Mouse (Mus musculus): ENCODE results near the gene Tvp23b. TPM values are rescaled to one million over a fixed set of nuclear protein-coding genes. Genes with fewer than 3 reads are reported as not detected.

Tvp23b gene
- total and polyA plus RNA-seq, 3 experiments, result 24.3 to 40.0 TPM; not detected in 1

- no peak overlapping the region for H3K4me3 ChIP-seq (ENCODE audit: control insufficient read depth in 1 of 2, insufficient read depth in 1 of 2, low read depth in 2 of 2, low read length in 2 of 2)
- DNase-seq (ENCODE audit: low read depth, low spot score), result no peak
- H3K27ac ChIP-seq (ENCODE audit: control insufficient read depth, low read depth, low read length), result no peak overlapping the region
- H3K9ac ChIP-seq (ENCODE audit: control insufficient read depth, low read depth, low read length, poor library complexity, severe bottlenecking), result no peak overlapping the region
- H3K79me2 ChIP-seq (ENCODE audit: control insufficient read depth, insufficient read depth, low read length, poor library complexity), result no peaks in the 10 kb centered on the region
- no peak for TF ChIP-seq POLR2AphosphoS5 (IDR thresholded peaks at IDR 0.05; ENCODE audit: borderline replicate concordance, low read depth, low read length)
- TF ChIP-seq MAX (IDR thresholded peaks at IDR 0.05; ENCODE audit: low read length), result no peak
- no peak for TF ChIP-seq KAT2A (conservative IDR thresholded peaks at IDR 0.05; ENCODE audit: low read depth, low read length)
- no peak for TF ChIP-seq ETS1 (IDR thresholded peaks at IDR 0.05; ENCODE audit: low read depth, low read length)
- TF ChIP-seq ZMIZ1 (IDR thresholded peaks at IDR 0.05; ENCODE audit: low read depth, low read length), result no peak
- TF ChIP-seq CTCF (IDR thresholded peaks at IDR 0.05 in 2 of 3, conservative IDR thresholded peaks at IDR 0.05 in 1 of 3; ENCODE audit: control insufficient read depth in 1 of 3, insufficient read depth in 1 of 3, low read depth in 2 of 3, low read length in 3 of 3, poor library complexity in 1 of 3, severe bottlenecking in 1 of 3), result no peak
- TF ChIP-seq MYC (IDR thresholded peaks at IDR 0.05; ENCODE audit: low read depth, low read length), result no peak
- TF ChIP-seq ZC3H11A (IDR thresholded peaks at IDR 0.05; ENCODE audit: low read depth, low read length), result no peak
- TF ChIP-seq POLR2AphosphoS2 (IDR thresholded peaks at IDR 0.05; ENCODE audit: low read length), result no peak
- TF ChIP-seq USF1 (IDR thresholded peaks at IDR 0.05; ENCODE audit: low read depth, low read length), result no peak
- H3K36me3 ChIP-seq (ENCODE audit: control insufficient read depth in 1 of 2, insufficient read depth in 2 of 2, low read length in 2 of 2), result no peaks in the 10 kb centered on the region
- no peaks in the 10 kb centered on the region for H3K9me3 ChIP-seq (replicated peaks; ENCODE audit: insufficient read depth, low read length)
- peaks cover 7 to 8% of the 10 kb centered on the region in 2 experiments for H3K27me3 ChIP-seq (ENCODE audit: control insufficient read depth in 1 of 2, insufficient read depth in 2 of 2, low read length in 2 of 2)
- H3K4me1 ChIP-seq (ENCODE audit: control insufficient read depth in 1 of 2, insufficient read depth in 2 of 2, low read length in 2 of 2), result no peaks in the 10 kb centered on the region
These were observed 25.9 kb upstream of the Tvp23b start for GRCm38 (mm10) chr11:62853334-62853733.

GRCm38 (mm10) chr11:62865562-62865961 is 13.7 kb upstream of the Tvp23b start:
- TF ChIP-seq EP300 (IDR thresholded peaks at IDR 0.05; ENCODE audit: low read depth in 1 of 2, low read length in 2 of 2) (no peak), MYC (IDR thresholded peaks at IDR 0.05; ENCODE audit: low read depth, low read length) (no peak), NELFE (IDR thresholded peaks at IDR 0.05; ENCODE audit: low read depth, low read length) (no peak), USF2 (IDR thresholded peaks at IDR 0.05; ENCODE audit: borderline replicate concordance in 1 of 2, insufficient read depth in 1 of 2, low read depth in 1 of 2, low read length in 2 of 2) (no peak), TBP (IDR thresholded peaks at IDR 0.05; ENCODE audit: low read depth, low read length) (no peak), SIN3A (IDR thresholded peaks at IDR 0.05; ENCODE audit: low read length) (no peak), ZNF384 (IDR thresholded peaks at IDR 0.05; ENCODE audit: low read depth, low read length) (no peak), CTCF (IDR thresholded peaks at IDR 0.05 in 2 of 3, conservative IDR thresholded peaks at IDR 0.05 in 1 of 3; ENCODE audit: control insufficient read depth in 1 of 3, insufficient read depth in 1 of 3, low read depth in 2 of 3, low read length in 3 of 3, poor library complexity in 1 of 3, severe bottlenecking in 1 of 3) (no peak)

More at GRCm38 (mm10) chr11:62865562-62865961, 13.7 kb upstream of the Tvp23b start:
- no peak overlapping the region for H3K27ac ChIP-seq (ENCODE audit: control insufficient read depth, low read depth, low read length)
- no peak for DNase-seq (ENCODE audit: low read depth, low spot score)
- no peaks in the 10 kb centered on the region for H3K79me2 ChIP-seq (ENCODE audit: control insufficient read depth, insufficient read depth, low read length, poor library complexity)
- peaks cover 4 to 9% of the 10 kb centered on the region in 2 experiments for H3K27me3 ChIP-seq (ENCODE audit: control insufficient read depth in 1 of 2, insufficient read depth in 2 of 2, low read length in 2 of 2)
- no peaks in the 10 kb centered on the region for H3K36me3 ChIP-seq (ENCODE audit: control insufficient read depth in 1 of 2, insufficient read depth in 2 of 2, low read length in 2 of 2)
- no peaks in the 10 kb centered on the region for H3K9me3 ChIP-seq (replicated peaks; ENCODE audit: insufficient read depth, low read length)
- H3K9ac ChIP-seq (ENCODE audit: control insufficient read depth, low read depth, low read length, poor library complexity, severe bottlenecking), result no peak overlapping the region
- no peak overlapping the region for H3K4me3 ChIP-seq (ENCODE audit: control insufficient read depth in 1 of 2, insufficient read depth in 1 of 2, low read depth in 2 of 2, low read length in 2 of 2)
- no peaks in the 10 kb centered on the region for H3K4me1 ChIP-seq (ENCODE audit: control insufficient read depth in 1 of 2, insufficient read depth in 2 of 2, low read length in 2 of 2)

All from MEL (cell line).